Mouse (Mus musculus) midbrain, postnatal 0 days (tissue): ENCODE data around the gene Crat. TPM values are rescaled to one million over a fixed set of nuclear protein-coding genes. Genes with fewer than 3 reads are reported as not detected.

Source experiments
- ATAC-seq: fragments of 200-750 bp; cut with Nextera tagmentation; 2 replicates; pipeline ENCODE4 v1.8.0; 2017; ENCODE audit warnings: moderate number of reproducible peaks, mild to moderate bottlenecking, moderate TSS enrichment, moderate library complexity; ENCODE audit not compliant: low FRiP score
- DNase-seq: peaks from one replicate; pipeline ENCODE4 v3.0.0-alpha.2; 2015; ENCODE audit warnings: low spot score
- H3K27ac ChIP-seq: fragments of 300-500 bp; sonication (generic); 2 replicates; pipeline ENCODE4 v1.5.1; 2014; ENCODE audit warnings: low read depth, mild to moderate bottlenecking, low read length, mixed read lengths
- H3K27me3 ChIP-seq: fragments of 300-500 bp; sonication (generic); 2 replicates; pipeline ENCODE4 v1.6.1; 2014; ENCODE audit warnings: low read length, control low read depth, mixed read lengths; ENCODE audit not compliant: insufficient read depth
- H3K36me3 ChIP-seq: fragments of 300-500 bp; sonication (generic); 2 replicates; pipeline ENCODE4 v1.6.1; 2014; ENCODE audit warnings: low read length, control low read depth, mixed read lengths; ENCODE audit not compliant: insufficient read depth
- H3K4me1 ChIP-seq: fragments of 300-500 bp; sonication (generic); 2 replicates; pipeline ENCODE4 v1.6.1; 2014; ENCODE audit warnings: mild to moderate bottlenecking, control low read depth, antibody characterized with exemption, low read length, mixed read lengths; ENCODE audit not compliant: insufficient read depth
- H3K4me2 ChIP-seq: fragments of 300-500 bp; sonication (generic); 2 replicates; pipeline ENCODE4 v1.6.1; 2014; ENCODE audit warnings: low read depth, mild to moderate bottlenecking, low read length, mixed read lengths; ENCODE audit not compliant: poor library complexity, severe bottlenecking
- H3K4me3 ChIP-seq: fragments of 300-500 bp; sonication (generic); 2 replicates; pipeline ENCODE4 v1.5.1; 2014; ENCODE audit warnings: low read depth, mild to moderate bottlenecking, low read length, moderate library complexity
- H3K9ac ChIP-seq: fragments of 300-500 bp; sonication (generic); replicated peaks from 2 replicates; pipeline ENCODE4 v1.6.1; 2014; ENCODE audit warnings: mild to moderate bottlenecking, low read length, moderate library complexity, mixed read lengths; ENCODE audit not compliant: poor library complexity, severe bottlenecking
- H3K9me3 ChIP-seq: fragments of 300-500 bp; sonication (generic); 2 replicates; pipeline ENCODE4 v1.6.1; 2016; ENCODE audit warnings: low read length, control low read depth
- CTCF ChIP-seq: IDR thresholded peaks from 2 replicates; pipeline ENCODE4 v1.5.1; 2016; ENCODE audit warnings: antibody characterized with exemption, mild to moderate bottlenecking
- WGBS: fragments of 180-500 bp; shearing (Covaris S2); extraction: QIAGEN DNeasy Blood & Tissue Kit; methylation state at CpG from one replicate; pipeline ENCODE4 v1.1.7; 2014; 5-methylcytosine and 5-hydroxymethylcytosine counted together
- polyA plus RNA-seq: library from polyadenylated mRNA; unstranded; fragments of >200 nt; fragmentation: Nextera tagmentation; extraction: Ambion mirVana; gene quantifications from 2 replicates; pipeline ENCODE4 v1.2.1, GENCODE M21; 2015
- total RNA-seq: library from RNA; depleted of rRNA; stranded (reverse); fragments of >200 nt; gene quantifications from 2 replicates; pipeline ENCODE4 v1.2.3, GENCODE M21; 2014

Gene Crat
- total and polyA plus RNA-seq, 2 experiments from 2014 or later, result 24.9 to 38.0 TPM

DNA sequence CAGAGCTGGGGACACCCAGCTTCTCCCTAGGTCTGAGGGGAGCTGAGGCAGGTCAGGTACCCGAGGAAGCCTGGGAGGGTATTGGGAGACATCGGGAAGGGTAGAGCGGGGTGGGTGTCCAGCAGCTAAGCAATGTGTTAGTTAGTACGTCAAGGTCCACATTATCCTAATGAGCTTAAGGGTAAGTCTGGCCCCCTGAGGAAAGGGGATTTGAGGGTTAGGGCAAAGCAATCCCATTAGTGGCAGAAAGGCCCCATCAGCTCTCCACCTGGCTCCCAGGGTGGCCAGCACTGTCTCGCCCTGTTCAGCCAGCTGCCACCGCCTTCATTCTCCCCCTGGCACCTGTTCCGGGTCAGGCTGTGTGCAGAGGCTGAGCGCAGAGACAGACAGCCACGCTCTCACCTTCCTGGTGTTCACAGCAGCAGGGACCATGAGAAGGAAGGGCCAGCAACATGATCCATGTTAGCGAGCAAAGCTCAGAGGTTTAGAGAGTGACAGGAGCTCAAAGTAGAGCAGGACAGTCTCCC, 17.6 kb downstream of the Crat start:
- DNase-seq (no peak), ATAC-seq (no peak)
- 33% methylated on average over 10 of the region's 10 CpGs for WGBS
- Histone ChIP-seq H3K4me2 (no peak overlapping the region), H3K9me3 (no peaks in the 10 kb centered on the region), H3K4me3 (no peak overlapping the region), H3K27ac (no peak overlapping the region), H3K9ac (no peak overlapping the region), H3K4me1 (peaks cover 12% of the 10 kb centered on the region), H3K36me3 (peaks cover 59% of the 10 kb centered on the region), H3K27me3 (no peaks in the 10 kb centered on the region)
- TF ChIP-seq CTCF, result no peak

DNA sequence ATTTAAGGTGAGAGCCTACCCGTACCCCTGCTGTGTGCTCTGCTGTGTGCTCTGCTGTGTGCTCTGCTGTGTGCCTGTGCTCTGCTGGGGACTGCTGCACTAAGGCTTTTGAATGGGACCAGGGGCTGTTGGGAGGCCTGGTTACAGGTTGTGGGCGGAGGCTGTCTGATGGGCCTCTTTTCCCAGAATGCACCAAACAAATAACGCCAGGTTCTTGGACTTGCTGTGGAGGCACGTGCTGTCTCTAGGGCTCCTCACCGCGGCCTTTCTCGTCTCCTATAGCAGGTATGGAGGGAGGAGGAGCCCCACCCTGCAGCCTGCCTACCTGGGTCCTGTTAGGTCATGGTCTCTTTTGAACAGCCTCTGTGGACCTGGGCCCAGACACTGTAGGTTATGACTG, 19.4 kb downstream of the Crat start:
- 94% methylated on average over 7 of the region's 7 CpGs for WGBS
- no peak overlapping the region for H3K27ac ChIP-seq
- H3K36me3 ChIP-seq, result peaks cover 41% of the 10 kb centered on the region
- no peak overlapping the region for H3K4me2 ChIP-seq
- peaks cover 13% of the 10 kb centered on the region for H3K4me1 ChIP-seq
- TF ChIP-seq CTCF, result no peak
- H3K9me3 ChIP-seq, result no peaks in the 10 kb centered on the region
- no peak overlapping the region for H3K4me3 ChIP-seq
- ATAC-seq, result no peak
- H3K27me3 ChIP-seq, result no peaks in the 10 kb centered on the region
- no peak for DNase-seq
- H3K9ac ChIP-seq, result no peak overlapping the region

DNA sequence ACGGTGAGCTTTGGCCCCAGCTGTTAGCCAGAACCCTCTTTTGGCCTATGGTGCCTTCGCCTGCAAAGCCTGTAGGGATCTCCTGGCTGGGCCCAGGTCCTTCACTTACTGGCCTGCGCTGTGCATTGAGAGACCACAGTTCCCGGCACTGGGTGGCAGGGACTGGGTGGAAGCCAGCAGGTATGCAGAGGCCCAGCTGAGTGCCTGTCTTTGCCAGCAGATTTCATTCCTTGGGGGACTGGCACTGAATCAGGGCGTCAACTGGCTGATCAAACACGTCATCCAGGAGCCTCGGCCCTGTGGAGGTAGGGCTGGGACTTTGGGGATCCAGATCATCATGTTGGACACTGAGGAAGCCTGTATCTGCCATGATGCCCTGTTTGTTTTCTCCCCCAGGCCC, 19.9 kb downstream of the Crat start:
- peaks cover 39% of the 10 kb centered on the region for H3K36me3 ChIP-seq
- H3K27ac ChIP-seq, result no peak overlapping the region
- 86% methylated on average over 7 of the region's 7 CpGs for WGBS

DNA sequence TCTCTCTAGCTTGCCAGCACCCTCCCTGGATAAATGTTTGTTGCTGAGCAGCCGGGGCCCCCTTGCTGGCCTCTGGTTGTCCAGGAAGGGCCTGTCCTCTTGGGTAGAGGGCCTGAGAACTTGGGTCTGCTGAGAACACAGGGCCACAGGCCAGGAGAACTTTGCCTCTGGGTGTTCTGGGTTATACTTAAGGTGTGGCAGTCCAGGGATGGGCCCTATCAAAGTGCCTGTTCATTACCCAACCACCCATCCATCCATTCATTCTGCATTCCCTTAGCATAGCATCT, 22.3 kb downstream of the Crat start:
- DNase-seq (no peak), ATAC-seq (no peak)
- H3K27me3 ChIP-seq, result no peaks in the 10 kb centered on the region
- no peaks in the 10 kb centered on the region for H3K9me3 ChIP-seq
- H3K4me2 ChIP-seq, result peak overlapping the region; percentile 82
- H3K9ac ChIP-seq, result peak overlapping the region; percentile 73
- H3K36me3 ChIP-seq, result peaks cover 29% of the 10 kb centered on the region
- peak overlapping the region; percentile 93 for H3K27ac ChIP-seq
- H3K4me3 ChIP-seq, result peak overlapping the region; percentile 62
- peaks cover 13% of the 10 kb centered on the region for H3K4me1 ChIP-seq
- 81% methylated on average over 1 of the region's 1 CpGs for whole genome bisulfite sequencing
- TF ChIP-seq CTCF, result no peak

More for the DNA sequence above, 19.9 kb downstream of the Crat start:
- no peak overlapping the region for H3K4me3 ChIP-seq
- no peaks in the 10 kb centered on the region for H3K27me3 ChIP-seq
- H3K9ac ChIP-seq, result no peak overlapping the region
- peaks cover 13% of the 10 kb centered on the region for H3K4me1 ChIP-seq
- no peak overlapping the region for H3K4me2 ChIP-seq
- TF ChIP-seq CTCF, result no peak
- DNase-seq, result no peak
- no peak for ATAC-seq
- H3K9me3 ChIP-seq, result no peaks in the 10 kb centered on the region

DNA sequence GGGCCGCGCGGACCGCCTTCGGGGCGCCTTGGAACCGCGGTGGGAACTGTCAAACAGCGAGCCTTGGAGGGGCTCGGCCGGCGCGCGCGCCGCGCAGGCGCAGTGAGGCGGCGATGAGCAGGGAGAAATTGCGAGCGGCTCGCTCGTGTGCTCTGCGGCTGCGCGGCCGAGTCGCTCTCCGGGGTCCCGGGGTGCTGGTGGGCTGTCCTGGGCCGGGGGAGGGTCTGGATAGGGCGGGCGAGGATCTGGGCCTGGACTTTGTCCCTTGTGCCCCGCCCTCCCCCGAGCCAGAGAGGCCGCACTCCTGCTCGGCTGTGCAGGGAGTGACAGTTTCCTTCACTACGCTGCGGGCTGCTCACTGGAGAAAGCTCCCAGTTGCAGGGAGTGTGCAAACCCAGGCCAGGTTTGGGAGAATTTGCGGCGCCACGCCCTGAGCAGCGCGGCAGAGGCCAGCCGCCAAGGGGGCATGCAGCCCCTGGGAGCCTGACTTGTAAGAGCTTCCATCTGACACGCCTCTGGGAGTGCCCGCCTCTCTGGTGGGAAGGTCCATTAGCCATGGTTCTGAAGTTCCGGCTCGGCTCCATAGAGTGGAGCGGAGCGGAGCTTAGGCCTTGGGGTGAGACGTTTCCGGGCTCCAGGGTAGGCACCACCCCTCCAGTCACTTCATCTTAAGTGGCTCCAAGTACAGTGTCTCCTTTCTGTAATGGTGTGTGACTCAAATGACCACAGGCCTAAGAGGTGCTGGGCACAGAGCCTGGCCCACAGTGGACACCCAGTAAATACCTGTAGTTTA, 22.8 kb downstream of the Crat start:
- H3K36me3 ChIP-seq, result peaks cover 24% of the 10 kb centered on the region
- H3K4me3 ChIP-seq, result peak overlapping the region; percentile 62
- ATAC-seq (peak; percentile 83), DNase-seq (peak; percentile 90)
- peaks cover 13% of the 10 kb centered on the region for H3K4me1 ChIP-seq
- peak overlapping the region; percentile 73 for H3K9ac ChIP-seq
- under 1% methylated on average over 45 of the region's 54 CpGs for WGBS
- H3K27me3 ChIP-seq, result no peaks in the 10 kb centered on the region
- peak overlapping the region; percentile 82 for H3K4me2 ChIP-seq
- H3K27ac ChIP-seq, result peak overlapping the region; percentile 93
- TF ChIP-seq CTCF, result no peak
- H3K9me3 ChIP-seq, result no peaks in the 10 kb centered on the region

DNA sequence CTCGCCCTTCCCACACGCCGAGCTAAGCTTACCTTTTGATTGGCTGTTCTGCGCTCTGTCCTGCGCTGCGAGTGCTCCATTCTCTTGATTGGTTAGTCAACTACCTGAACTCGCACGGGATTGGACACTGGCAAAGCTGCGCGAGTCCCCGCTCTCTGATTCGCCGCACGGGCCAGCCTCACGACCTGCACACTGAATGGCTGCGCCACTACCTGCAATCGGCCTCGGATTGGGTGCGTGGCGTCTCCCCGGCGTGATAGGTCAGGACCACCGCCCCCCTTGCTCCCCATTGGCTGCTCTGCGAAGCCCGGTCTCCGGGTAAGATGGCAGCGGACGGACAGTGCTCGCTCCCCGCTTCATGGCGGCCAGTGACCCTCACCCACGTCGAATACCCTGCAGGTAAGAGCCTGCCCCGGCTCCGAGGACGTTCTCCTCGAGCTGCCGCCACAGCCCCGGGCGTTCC, 23.5 kb downstream of the Crat start, which contains the start of gene Dolpp1:
Dolpp1 (plus strand) TSS at position 141 of the 463 bp plus-strand sequence.
- H3K4me2 ChIP-seq, result peak within 1 kb of the TSS; percentile 82
- no peaks in the 10 kb centered on the region for H3K9me3 ChIP-seq
- DNase-seq (peak; percentile 99), ATAC-seq (peak; percentile 98)
- WGBS, result 1% methylated on average over 40 of the region's 40 CpGs
- peaks cover 13% of the 10 kb centered on the region for H3K4me1 ChIP-seq
- peak within 1 kb of the TSS; percentile 93 for H3K27ac ChIP-seq
- H3K36me3 ChIP-seq, result peaks cover 17% of the 10 kb centered on the region
- no peaks in the 10 kb centered on the region for H3K27me3 ChIP-seq
- peak within 1 kb of the TSS; percentile 73 for H3K9ac ChIP-seq
- TF ChIP-seq CTCF, result no peak
- peak within 1 kb of the TSS; percentile 62 for H3K4me3 ChIP-seq
